Mouse (Mus musculus) ovary, postnatal 10 days (tissue): Measurements from ENCODE around the gene Glt28d2.
"Not testable (repeated sequence)": the region's sequence is repeated elsewhere in the genome, so short reads cannot be mapped to it uniquely, and the experiment has no call there.

Source experiments
- DNase-seq: peaks from one replicate; pipeline ENCODE4 v3.0.0; 2022; ENCODE audit warnings: low spot score

Gene Glt28d2

GRCm38 (mm10) chr3:85887239-85887827 is at the start of gene Glt28d2, which contains the start of gene Gm37240:
Gene Glt28d2, minus strand, starts transcription at chr3:85887516.
Gene Gm37240, minus strand, starts transcription at chr3:85887518.
- DNase-seq = peak; percentile 49

GRCm38 (mm10) chr3:85933586-85933985 is 46.3 kb upstream of the Glt28d2 start:
- DNase-seq = no peak

- DNase-seq = no peak
Measured at GRCm38 (mm10) chr3:85931859-85932258, 44.5 kb upstream of the Glt28d2 start.

DNA sequence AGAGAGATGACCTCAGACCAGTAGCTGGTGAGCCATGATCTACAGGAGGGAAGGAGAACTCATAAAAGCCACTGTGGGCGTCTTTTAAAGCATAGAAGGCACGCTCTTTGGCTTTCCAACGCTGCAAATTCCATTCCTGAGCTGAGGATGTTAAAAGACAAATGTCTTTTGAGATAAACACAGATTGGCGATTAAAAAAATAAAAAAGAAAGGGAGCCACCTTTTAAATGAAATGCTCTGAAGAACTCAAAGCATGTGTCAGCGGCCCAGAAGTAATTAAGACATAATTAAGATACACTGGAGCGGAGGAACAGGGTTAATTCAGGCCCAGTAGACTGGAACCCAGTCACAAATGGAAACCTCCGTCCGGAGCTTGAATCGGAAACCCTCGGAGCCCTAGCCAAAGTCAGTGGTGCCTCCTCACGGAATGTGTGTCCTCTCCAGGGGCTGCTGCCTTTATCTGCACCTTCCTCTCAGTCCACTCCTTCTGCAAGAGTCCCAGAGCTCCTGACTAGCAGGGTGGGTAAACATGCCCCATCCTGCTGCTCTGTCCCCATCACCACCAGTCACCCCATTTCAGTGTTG is 43.4 kb upstream of the Glt28d2 start:
- no peak for DNase-seq

GRCm38 (mm10) chr3:85929711-85930110 is 42.4 kb upstream of the Glt28d2 start:
- no peak for DNase-seq

DNA sequence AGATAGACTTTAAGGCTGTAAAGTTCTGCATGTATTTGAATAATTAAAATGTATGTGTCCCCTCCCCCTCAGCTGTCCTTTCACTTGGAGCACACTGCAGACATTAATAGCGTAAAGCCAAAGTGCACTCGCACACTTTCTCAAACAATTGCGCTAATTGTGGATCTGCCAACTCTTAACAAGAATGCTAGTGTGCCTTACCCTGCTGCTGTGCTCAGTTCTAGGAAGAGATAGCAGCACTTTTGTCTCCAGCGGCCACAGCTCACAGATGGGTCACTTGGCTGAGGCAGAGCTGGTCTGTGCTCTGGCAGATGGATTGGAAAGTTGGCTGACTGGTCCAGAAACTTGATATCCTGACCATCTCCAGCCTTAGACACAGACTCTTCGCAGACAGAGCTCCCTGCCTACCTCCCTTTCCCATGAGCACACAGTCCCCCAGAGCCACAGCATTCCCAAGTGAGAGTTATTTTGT is 40.9 kb upstream of the Glt28d2 start:
- no peak for DNase-seq

DNA sequence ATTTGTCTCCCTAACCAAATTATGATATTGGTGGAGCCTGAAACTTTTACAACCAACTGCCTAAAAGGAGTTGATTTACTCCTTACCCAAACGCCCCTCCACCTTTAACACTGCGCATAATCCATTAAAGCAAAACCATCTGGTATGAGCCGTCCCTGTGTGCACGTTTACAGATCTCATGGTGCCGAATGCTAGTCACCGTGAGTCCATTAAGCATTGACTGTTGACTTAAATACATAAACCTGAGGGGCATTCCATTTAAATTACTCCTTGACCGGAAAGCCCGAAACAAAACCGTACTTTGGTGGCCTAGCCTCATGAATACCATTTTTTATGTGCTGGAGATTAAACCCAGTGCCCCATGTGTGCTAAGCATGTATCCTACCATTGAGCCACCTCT is 40.0 kb upstream of the Glt28d2 start:
- DNase-seq = no peak

- DNase-seq = peak; percentile 33
Measured at GRCm38 (mm10) chr3:85923954-85924945, 36.9 kb upstream of the Glt28d2 start.

- no peak for DNase-seq
Measured at GRCm38 (mm10) chr3:85923343-85923742, 36.0 kb upstream of the Glt28d2 start.

GRCm38 (mm10) chr3:85922331-85922730 is 35.0 kb upstream of the Glt28d2 start:
- no peak for DNase-seq

DNA sequence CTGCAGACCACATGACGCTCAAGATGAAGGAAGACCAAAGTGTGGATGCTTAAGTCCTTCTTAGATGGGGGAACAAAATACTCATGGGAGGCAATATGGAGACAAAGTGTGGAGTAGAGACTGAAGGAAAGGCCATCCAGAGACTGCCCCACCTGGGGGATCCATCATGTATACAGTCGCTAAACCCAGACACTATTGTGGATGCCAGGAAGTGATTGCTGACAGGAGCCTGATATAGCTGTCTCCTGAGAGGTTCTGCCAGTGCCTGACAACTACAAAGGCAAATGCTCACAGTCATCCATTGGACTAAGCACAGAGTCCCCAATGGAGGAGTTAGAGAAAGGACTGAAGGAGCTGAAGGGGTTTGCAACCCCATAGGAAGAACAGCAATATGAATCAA is 33.4 kb upstream of the Glt28d2 start:
- not testable (repeated sequence) for DNase-seq

GRCm38 (mm10) chr3:85917600-85917999 is 30.3 kb upstream of the Glt28d2 start:
- DNase-seq = no peak

DNA sequence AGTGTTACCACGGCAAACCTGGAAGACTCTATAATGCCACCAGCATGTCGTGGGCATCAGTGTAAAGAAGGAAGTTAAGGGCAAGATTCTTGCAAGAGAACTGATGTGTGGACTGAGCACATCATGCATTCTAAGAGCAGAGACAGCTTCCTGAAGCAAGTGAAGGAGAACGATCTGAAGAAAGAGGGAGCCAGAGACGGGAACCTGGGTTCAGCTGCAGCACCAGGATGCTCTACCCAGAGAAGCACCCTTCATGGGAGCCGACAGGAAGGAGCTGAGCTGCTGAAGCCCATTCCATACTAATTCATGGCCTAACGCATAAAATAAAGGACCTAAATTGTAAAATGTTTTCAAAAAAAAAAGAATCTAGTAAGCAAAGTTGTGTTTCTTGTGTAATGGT is 27.5 kb upstream of the Glt28d2 start:
- DNase-seq = no peak

DNA sequence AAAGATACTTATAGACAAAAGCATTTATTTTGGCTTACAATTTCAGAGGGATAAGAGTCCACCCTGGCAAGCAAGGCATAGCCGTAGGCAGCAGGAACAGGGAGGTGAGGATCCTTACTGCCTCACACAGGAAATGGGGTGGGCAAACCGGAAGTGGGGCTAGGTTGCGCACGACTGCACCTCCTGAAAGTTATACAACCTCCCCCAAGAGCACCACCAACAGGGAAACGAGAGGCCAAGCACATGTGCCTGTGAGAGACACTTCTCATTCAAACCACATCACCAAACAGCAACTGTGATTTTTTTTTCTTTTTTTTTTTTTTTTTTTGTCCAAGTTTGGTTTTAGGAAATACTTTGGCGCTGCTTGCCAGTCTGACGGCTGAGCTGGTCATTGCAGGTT is 19.8 kb upstream of the Glt28d2 start:
- DNase-seq = no peak

GRCm38 (mm10) chr3:85904371-85904770 is 17.1 kb upstream of the Glt28d2 start:
- no peak for DNase-seq

- no peak for DNase-seq
Measured at GRCm38 (mm10) chr3:85895020-85895419, 7.7 kb upstream of the Glt28d2 start.

DNA sequence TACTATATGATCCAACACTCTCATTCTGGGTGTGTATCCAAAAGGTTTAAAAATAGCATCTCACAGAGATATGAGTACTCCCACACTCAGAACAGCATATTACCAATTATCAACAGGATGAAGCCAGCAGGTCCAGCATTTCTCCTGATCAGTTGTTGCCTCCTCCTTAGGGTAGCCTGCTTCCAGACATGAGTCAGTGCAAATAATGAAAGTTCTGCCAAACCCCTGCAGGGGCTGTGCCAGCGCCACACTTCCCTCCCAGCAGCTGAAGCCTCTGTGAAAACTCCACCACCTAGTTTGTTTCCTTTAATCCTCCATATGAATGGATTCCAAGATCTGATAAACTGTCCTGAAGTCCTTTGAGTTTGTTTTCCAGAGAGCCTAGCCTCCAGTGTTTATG is 4.3 kb upstream of the Glt28d2 start:
- no peak for DNase-seq

DNA sequence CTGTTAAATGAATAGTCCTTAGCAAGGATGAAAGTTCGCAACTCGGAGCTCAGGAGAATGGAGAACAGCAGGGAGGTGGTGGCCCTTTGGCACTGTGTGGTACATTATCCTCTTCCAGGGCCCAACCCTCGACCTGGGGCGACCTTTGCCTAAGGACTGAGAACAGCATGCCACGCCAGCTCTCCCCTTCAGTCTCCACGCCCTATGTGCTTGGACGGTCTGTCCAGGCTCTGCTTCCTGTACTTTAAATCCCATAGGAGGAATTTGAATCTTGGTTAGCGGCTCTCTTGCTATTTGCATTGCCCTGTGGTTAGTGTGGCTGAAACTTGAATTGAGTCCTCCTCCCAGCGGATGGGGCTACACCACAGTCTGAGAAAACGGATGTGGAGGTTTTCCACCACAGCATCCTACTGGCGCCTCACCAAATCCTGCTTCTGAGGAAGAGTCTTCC is 930 bp upstream of the Glt28d2 start:
- no peak for DNase-seq

DNA sequence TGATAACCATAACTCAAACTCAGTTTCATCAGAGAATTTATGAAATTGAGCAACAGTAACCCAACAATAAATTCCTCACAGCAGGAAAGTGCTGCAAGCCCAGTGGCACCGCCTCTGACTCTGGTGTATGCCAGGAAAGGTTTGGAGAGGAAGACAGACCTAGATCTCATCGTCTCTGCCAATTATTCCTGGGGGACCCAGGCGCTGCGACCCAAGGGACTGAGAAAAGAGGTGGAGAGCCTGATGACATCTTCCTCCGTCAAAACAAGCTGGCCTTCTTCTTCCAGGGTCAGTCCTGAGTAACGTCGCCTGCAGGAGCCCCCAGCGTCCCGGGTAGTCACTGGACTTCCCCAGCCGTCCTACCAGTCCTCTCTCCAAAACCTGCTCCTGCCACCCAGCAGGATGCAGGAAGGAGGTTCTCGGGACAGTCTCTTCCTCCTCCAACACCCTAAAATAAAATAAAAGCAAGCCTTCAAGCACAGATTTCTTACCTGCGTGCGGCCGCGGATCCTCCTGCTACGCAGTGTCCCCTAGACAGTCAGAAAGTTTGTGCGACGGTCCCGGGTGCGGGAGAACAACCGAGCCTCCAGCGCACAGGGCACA is 579 bp downstream of the Glt28d2 start:
- DNase-seq = no peak

GRCm38 (mm10) chr3:85885906-85886305 is 1.4 kb downstream of the Glt28d2 start:
- DNase-seq = no peak

- DNase-seq = no peak
Measured at GRCm38 (mm10) chr3:85880687-85881086, 6.6 kb downstream of the Glt28d2 start.

DNA sequence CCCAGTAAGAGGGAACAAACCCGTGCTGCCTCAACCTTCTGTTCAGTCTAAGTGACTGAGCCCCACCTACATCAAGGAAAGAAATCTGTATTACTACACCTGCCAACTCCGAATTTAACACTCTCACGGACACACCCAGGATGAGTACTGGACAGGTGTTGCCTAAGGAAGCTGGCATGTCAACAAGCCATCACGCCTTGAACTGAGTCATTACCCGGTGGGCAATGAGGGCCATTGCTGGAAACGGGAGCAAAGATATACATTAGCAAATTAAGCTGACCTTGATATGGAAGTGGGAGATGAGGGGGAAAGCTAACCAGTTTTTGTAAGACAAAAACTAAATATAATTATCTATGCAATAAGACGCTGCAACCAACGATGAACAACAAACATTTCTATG is 7.2 kb downstream of the Glt28d2 start:
- no peak for DNase-seq
